Mouse (Mus musculus): ENCODE results near the gene Cfp.

DNA sequence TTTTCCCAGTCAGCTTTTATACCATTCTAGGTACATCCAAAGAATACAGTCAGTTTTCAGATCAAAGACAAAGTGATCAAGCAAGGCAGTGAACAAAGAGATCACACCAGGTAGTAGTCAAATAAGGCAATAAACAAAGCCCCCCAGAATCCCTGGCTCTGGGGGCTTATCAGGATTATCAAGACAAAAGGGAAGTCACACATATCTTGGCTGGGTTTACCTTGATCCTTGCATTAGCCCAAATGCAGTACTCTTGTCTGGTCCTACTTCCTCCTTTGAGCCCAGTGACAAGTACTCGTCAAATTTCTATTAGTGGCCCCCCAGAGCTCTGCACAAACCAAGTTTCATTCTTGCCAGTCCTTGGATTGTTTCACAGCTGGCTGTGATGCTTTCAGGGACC lies 49.5 kb upstream of the Cfp start:
- TF ChIP-seq POLR2A (IDR thresholded peaks at IDR 0.05; ENCODE audit: borderline replicate concordance, insufficient read depth, low read length) = no peak
- TF ChIP-seq CTCF (IDR thresholded peaks at IDR 0.05; ENCODE audit: borderline replicate concordance, insufficient read depth, low read depth, low read length) = no peak

Measured in cerebellum, adult 2 months (tissue).